ENCODE assay signal across 25 mouse cellular contexts in the genomic region with DNA sequence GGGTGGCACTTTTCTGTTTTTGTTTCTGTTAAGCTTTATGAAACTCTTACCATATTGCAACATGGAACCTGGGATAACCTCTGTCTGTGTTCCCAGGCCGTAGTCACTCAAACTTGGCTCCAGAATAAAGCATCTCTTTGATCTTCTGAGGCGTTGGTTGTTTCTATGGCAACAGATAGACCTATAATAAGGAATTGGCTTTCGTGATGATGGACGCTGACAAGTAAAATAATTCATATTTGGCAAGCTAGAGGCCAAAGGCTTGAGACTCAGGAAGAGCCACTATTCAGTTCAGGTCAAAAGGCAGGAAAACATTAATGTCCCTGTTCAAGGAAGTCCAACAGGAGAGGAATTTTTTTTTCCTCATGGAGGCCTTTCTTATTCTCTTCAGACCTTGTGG. TPM values are rescaled to one million over a fixed set of nuclear protein-coding genes. Genes with fewer than 3 reads are reported as not detected.
DNase-seq lines count a peak whose midpoint lies in the region; ATAC-seq lines count a peak whose summit lies in the region.
"Had no signal": no experiment of that assay in that cellular context is flagged by ENCODE, and none has a peak within 500 bp of the region (broad histone marks: within the 10 kb centered on the region; RNA-seq: fewer than 3 reads in every experiment).

No protein-coding gene starts in this region.

- H3K27me3 ChIP-seq in embryonic facial prominence, embryonic 14.5 days (replicated peaks; ENCODE audit: control insufficient read depth, insufficient read depth, low read length): no peaks in the 10 kb centered on the region
- H3K27me3 ChIP-seq in embryonic facial prominence, embryonic 10.5 days (replicated peaks; ENCODE audit: low read depth, poor library complexity, severe bottlenecking): no peaks in the 10 kb centered on the region
- H3K27me3 ChIP-seq: embryonic facial prominence, embryonic 13.5 days; forebrain, embryonic 13.5 days; forebrain, embryonic 15.5 days had no signal

- intact Hi-C loops in gastrocnemius, postnatal 36 days (cut with DNase I): no loop called here

- H3K36me3 ChIP-seq in embryonic facial prominence, embryonic 14.5 days (ENCODE audit: control insufficient read depth, insufficient read depth, low read length): no peaks in the 10 kb centered on the region
- no peaks in the 10 kb centered on the region for H3K36me3 ChIP-seq in embryonic facial prominence, embryonic 10.5 days (replicated peaks)
- H3K36me3 ChIP-seq: embryonic facial prominence, embryonic 13.5 days; forebrain, embryonic 15.5 days had no signal

- H3K9me3 ChIP-seq in embryonic facial prominence, embryonic 14.5 days (ENCODE audit: control insufficient read depth, low read length): peaks cover 14% of the 10 kb centered on the region
- H3K9me3 ChIP-seq in embryonic facial prominence, embryonic 10.5 days: 0 out of 2 replicates have a peak, but pooled peaks cover 3% of the 10 kb centered on the region
- H3K9me3 ChIP-seq: forebrain, embryonic 13.5 days; forebrain, embryonic 15.5 days had no signal

- DNase-seq in embryonic facial prominence, embryonic 14.5 days (ENCODE audit: low spot score): peak; percentile 21
- no peak for DNase-seq in embryonic facial prominence, embryonic 10.5 days (ENCODE audit: low spot score)
- DNase-seq in adipocyte (ENCODE audit: low spot score): peak; percentile 16
- peak; percentile 15 for DNase-seq in embryo, embryonic 10.5 days (ENCODE audit: low spot score)
- peak; percentile 5 for DNase-seq in fat pad, adult 2 months (ENCODE audit: extremely low read depth, low read depth, low spot score)
- DNase-seq in urinary bladder, postnatal 14 days (ENCODE audit: low spot score): no peak
- no peak for DNase-seq in lung, postnatal 25 days (ENCODE audit: low spot score)
- no peak for DNase-seq in gastrocnemius, postnatal 36 days
- DNase-seq: adrenal gland, adult 8-10 months; adrenal gland, postnatal 14 days; adrenal gland, postnatal 36 days; cerebellum, adult 11-12 months; cerebellum, adult 2 months; cerebellum, adult 9-10 months; cerebellum, postnatal 10 days; cerebellum, postnatal 25 days; forebrain, postnatal 0 days had no signal

- H3K4me3 ChIP-seq in embryonic facial prominence, embryonic 14.5 days (ENCODE audit: low read depth, low read length): no peak overlapping the region
- no peak overlapping the region for H3K4me3 ChIP-seq in embryonic facial prominence, embryonic 10.5 days
- H3K4me3 ChIP-seq: embryonic facial prominence, embryonic 13.5 days; erythroblast, embryonic 14.5 days; forebrain, embryonic 13.5 days; forebrain, embryonic 15.5 days had no signal

- H3K4me1 ChIP-seq in embryonic facial prominence, embryonic 14.5 days (ENCODE audit: control insufficient read depth, insufficient read depth, low read length): no peaks in the 10 kb centered on the region
- H3K4me1 ChIP-seq in embryonic facial prominence, embryonic 10.5 days: peaks cover 6% of the 10 kb centered on the region
- H3K4me1 ChIP-seq: embryonic facial prominence, embryonic 13.5 days; forebrain, embryonic 13.5 days; forebrain, embryonic 15.5 days had no signal

- ATAC-seq in embryonic facial prominence, embryonic 14.5 days (ENCODE audit: low read depth): no peak
- ATAC-seq: forebrain, embryonic 13.5 days; forebrain, embryonic 15.5 days; forebrain, postnatal 0 days had no signal

- WGBS in embryonic facial prominence, embryonic 14.5 days: 63% methylated on average over 4 of the region's 4 CpGs
- WGBS in embryonic facial prominence, embryonic 10.5 days: 84% methylated on average over 4 of the region's 4 CpGs

- no peak overlapping the region for H3K9ac ChIP-seq in embryonic facial prominence, embryonic 14.5 days (ENCODE audit: low read depth, low read length)
- H3K9ac ChIP-seq: embryonic facial prominence, embryonic 13.5 days; forebrain, embryonic 13.5 days; forebrain, embryonic 15.5 days; forebrain, postnatal 0 days had no signal

- no peak overlapping the region for H3K4me2 ChIP-seq in embryonic facial prominence, embryonic 14.5 days (ENCODE audit: low read depth, low read length)
- H3K4me2 ChIP-seq: embryonic facial prominence, embryonic 13.5 days; forebrain, embryonic 13.5 days; forebrain, embryonic 15.5 days had no signal

- H3K27ac ChIP-seq in embryonic facial prominence, embryonic 14.5 days (replicated peaks; ENCODE audit: low read depth, low read length): no peak overlapping the region
- no peak overlapping the region for H3K27ac ChIP-seq in embryonic facial prominence, embryonic 10.5 days (replicated peaks)
- H3K27ac ChIP-seq: embryonic facial prominence, embryonic 13.5 days; forebrain, embryonic 13.5 days; forebrain, embryonic 15.5 days had no signal

RNA-seq across cellular contexts. Expression of a gene that starts 27.8 kb away (rescaled TPM):
- polyA plus RNA-seq in embryonic facial prominence, embryonic 14.5 days (2014; fragmentation: Nextera tagmentation; extraction: Ambion mirVana): 17.6 and 17.9 TPM in 2 replicates
- polyA plus RNA-seq in embryonic facial prominence, embryonic 10.5 days (2016; fragmentation: Nextera tagmentation; extraction: Ambion mirVana): 0.25 TPM in 1 of 2 replicates, not detected in the other
- total RNA-seq in gastrocnemius, postnatal 36 days (2021): not detected
- total RNA-seq: adrenal gland, postnatal 14 days had no signal
- polyA plus RNA-seq: C2C12; embryonic facial prominence, embryonic 11.5 days; erythroblast, embryonic 14.5 days; forebrain, embryonic 11.5 days; forebrain, embryonic 13.5 days; forebrain, postnatal 0 days had no signal

RNA-seq across cellular contexts. Expression of a gene that starts 30.9 kb away (rescaled TPM):
- polyA plus RNA-seq in embryonic facial prominence, embryonic 14.5 days (2014; fragmentation: Nextera tagmentation; extraction: Ambion mirVana): 1.00 and 1.7 TPM in 2 replicates
- polyA plus RNA-seq in embryonic facial prominence, embryonic 10.5 days (2016; fragmentation: Nextera tagmentation; extraction: Ambion mirVana): 0.02 and 0.11 TPM in 2 replicates
- under 1 TPM; 0.17 to 0.28 TPM for total RNA-seq in gastrocnemius, postnatal 36 days (2021)
- total RNA-seq: forebrain, postnatal 0 days; MEL had no signal
- polyA plus RNA-seq: C2C12; erythroblast, embryonic 14.5 days; forebrain, embryonic 11.5 days; forebrain, embryonic 13.5 days; forebrain, postnatal 0 days had no signal

Comparison
In these comparisons a context has a peak if more than half of its experiments do, and no peak if none do; other contexts are left out.
1. DNase-seq: peak in embryonic facial prominence, embryonic 14.5 days (single experiment), adipocyte (single experiment), embryo, embryonic 10.5 days (single experiment) and fat pad, adult 2 months (single experiment); none in embryonic facial prominence, embryonic 10.5 days (single experiment), urinary bladder, postnatal 14 days (single experiment), lung, postnatal 25 days (single experiment) and gastrocnemius, postnatal 36 days (0 of 2).
2. RNA of a gene that starts 27.8 kb away (polyA plus RNA-seq): 17.6 to 17.9 TPM in embryonic facial prominence, embryonic 14.5 days; 0.25 TPM in embryonic facial prominence, embryonic 10.5 days; every median in the first group is over 10 times any median in the second.